Mouse (Mus musculus) gastrocnemius, adult 18-20 months (tissue): ENCODE results near the gene Inpp5k. TPM values are rescaled to one million over a fixed set of nuclear protein-coding genes. Genes with fewer than 3 reads are reported as not detected.
"Not testable (repeated sequence)": the region's sequence is repeated elsewhere in the genome, so short reads cannot be mapped to it uniquely, and the experiment has no call there.

ENCODE experiments used
- DNase-seq: peaks from one replicate; pipeline ENCODE4 v3.0.0; 2021; ENCODE audit warnings: low spot score
- long read RNA-seq, 2 experiments: library from polyadenylated mRNA; stranded (forward); transcript quantifications; one replicate each; pipeline ENCODE4 v2.0.0; 2021
- total RNA-seq, 2 experiments: library from RNA; stranded (reverse); gene quantifications; 2 replicates each; pipeline ENCODE4 v1.2.3; 2021

Gene Inpp5k
- total RNA-seq = 10 to 100 TPM; 24.6 to 25.0 TPM
- long read RNA-seq, experiment 1, transcript Inpp5k-201 (12 exons, 2,679 nt) = major isoform, 30 of 37 reads
- long read RNA-seq, experiment 1, partial matches to known transcripts = 2 of 37 reads
- long read RNA-seq, experiment 1, other reads (novel, unspliced or antisense) = 4 of 37 reads
- long read RNA-seq, experiment 2, transcript Inpp5k-201 (12 exons, 2,679 nt) = major isoform, 34 of 44 reads
- long read RNA-seq, experiment 2, partial matches to known transcripts = 1 of 44 reads
- long read RNA-seq, experiment 2, other reads (novel, unspliced or antisense) = 7 of 44 reads

GRCm38 (mm10) chr11:75630645-75631229, at the start of gene Inpp5k:
TSS of gene Inpp5k (plus strand) at chr11:75630988.
- DNase-seq = peak; percentile 97

- no peak for DNase-seq
Observed at GRCm38 (mm10) chr11:75581495-75582149, 49.2 kb upstream of the Inpp5k start.

- DNase-seq = no peak
Observed at GRCm38 (mm10) chr11:75583521-75583920, 47.3 kb upstream of the Inpp5k start.

- DNase-seq = no peak
Observed at GRCm38 (mm10) chr11:75585061-75585460, 45.7 kb upstream of the Inpp5k start.

GRCm38 (mm10) chr11:75585978-75586377, 44.8 kb upstream of the Inpp5k start:
- DNase-seq = no peak

- DNase-seq = no peak
Observed at GRCm38 (mm10) chr11:75586963-75587362, 43.8 kb upstream of the Inpp5k start.

- peak; percentile 95 for DNase-seq
Observed at GRCm38 (mm10) chr11:75587493-75588284, 43.1 kb upstream of the Inpp5k start, which contains the start of gene Pitpna. TSS of gene Pitpna (plus strand) at chr11:75588097.

GRCm38 (mm10) chr11:75588285-75588941, 42.4 kb upstream of the Inpp5k start:
- no peak for DNase-seq

- DNase-seq = no peak
Observed at GRCm38 (mm10) chr11:75592612-75593011, 38.2 kb upstream of the Inpp5k start.

- no peak for DNase-seq
Observed at GRCm38 (mm10) chr11:75594431-75594830, 36.4 kb upstream of the Inpp5k start.

- no peak for DNase-seq
Observed at GRCm38 (mm10) chr11:75595404-75595803, 35.4 kb upstream of the Inpp5k start.

GRCm38 (mm10) chr11:75595816-75596215, 35.0 kb upstream of the Inpp5k start:
- peak; percentile 73 for DNase-seq

GRCm38 (mm10) chr11:75596726-75597255, 34.0 kb upstream of the Inpp5k start:
- DNase-seq = peak; percentile 67

GRCm38 (mm10) chr11:75598004-75598403, 32.8 kb upstream of the Inpp5k start:
- DNase-seq = no peak

GRCm38 (mm10) chr11:75599802-75600201, 31.0 kb upstream of the Inpp5k start:
- not testable (repeated sequence) for DNase-seq

- no peak for DNase-seq
Observed at GRCm38 (mm10) chr11:75604826-75605225, 26.0 kb upstream of the Inpp5k start.

GRCm38 (mm10) chr11:75605318-75605717, 25.5 kb upstream of the Inpp5k start:
- no peak for DNase-seq

GRCm38 (mm10) chr11:75608776-75609175, 22.0 kb upstream of the Inpp5k start:
- no peak for DNase-seq

GRCm38 (mm10) chr11:75610021-75610420, 20.8 kb upstream of the Inpp5k start:
- no peak for DNase-seq

GRCm38 (mm10) chr11:75614769-75615168, 16.0 kb upstream of the Inpp5k start:
- no peak for DNase-seq

GRCm38 (mm10) chr11:75615556-75615955, 15.2 kb upstream of the Inpp5k start:
- DNase-seq = no peak
